Comparison of ENCODE assay signal across 25 mouse cellular contexts in genomic region chr12:56004479-56004878, GRCm38 (mm10).
DNase-seq lines count a peak whose midpoint lies in the region; ATAC-seq and TF ChIP-seq lines count a peak whose summit lies in the region.
"Had no signal": no experiment of that assay in that cellular context is flagged by ENCODE, and none has a peak within 500 bp of the region (broad histone marks: within the 10 kb centered on the region; RNA-seq: fewer than 3 reads in every experiment).

No protein-coding gene starts in this region.

- H3K9ac ChIP-seq in hindbrain, embryonic 11.5 days (ENCODE audit: low read depth, low read length): no peak overlapping the region
- H3K9ac ChIP-seq in neural tube, embryonic 11.5 days (ENCODE audit: low read length): no peak overlapping the region
- no peak overlapping the region for H3K9ac ChIP-seq in neural tube, embryonic 15.5 days (replicated peaks)
- no peak overlapping the region for H3K9ac ChIP-seq in forebrain, embryonic 15.5 days (replicated peaks)
- H3K9ac ChIP-seq: embryonic facial prominence, embryonic 15.5 days had no signal

- peak; percentile 64 for ATAC-seq in hindbrain, embryonic 11.5 days (ENCODE audit: low FRiP score)
- peak; percentile 61; the same call in 1 of the 2 replicates for ATAC-seq in neural tube, embryonic 11.5 days (ENCODE audit: insufficient read depth, low FRiP score, low TSS enrichment)
- ATAC-seq in neural tube, embryonic 15.5 days (ENCODE audit: low FRiP score): no peak
- peak; percentile 83 for ATAC-seq in forebrain, embryonic 15.5 days (replicated peaks)
- no peak for ATAC-seq in cerebellum, adult (ENCODE audit: insufficient number of reproducible peaks, low FRiP score, low TSS enrichment)
- ATAC-seq: lung, postnatal 0 days; midbrain, embryonic 16.5 days had no signal

- DNase-seq in hindbrain, embryonic 11.5 days (ENCODE audit: low spot score): peak; percentile 34
- DNase-seq in hindbrain, embryonic 10.5 days (ENCODE audit: low spot score): no peak
- DNase-seq in neural tube, embryonic 11.5 days (ENCODE audit: low spot score): no peak
- peak; percentile 95 for DNase-seq in retina, postnatal 1 day
- DNase-seq in cerebellum, adult 2 months: no peak
- DNase-seq: adrenal gland, postnatal 25 days; cerebellum, adult 8-10 months; heart, postnatal 10 days; kidney, adult 2 months; kidney, postnatal 10 days; left cerebral cortex, postnatal 4 days; liver; right cerebral cortex, postnatal 4 days; thymus, postnatal 14 days had no signal

- H3K4me3 ChIP-seq in hindbrain, embryonic 11.5 days (ENCODE audit: low read depth, low read length): no peak overlapping the region
- H3K4me3 ChIP-seq in hindbrain, embryonic 10.5 days: no peak overlapping the region
- no peak overlapping the region for H3K4me3 ChIP-seq in neural tube, embryonic 11.5 days (ENCODE audit: low read depth, low read length)
- no peak overlapping the region for H3K4me3 ChIP-seq in neural tube, embryonic 15.5 days (replicated peaks)
- no peak overlapping the region for H3K4me3 ChIP-seq in forebrain, embryonic 15.5 days
- no peak overlapping the region for H3K4me3 ChIP-seq in cerebellum, adult 2 months (replicated peaks; ENCODE audit: insufficient read depth, low read depth, low read length)
- H3K4me3 ChIP-seq: embryonic facial prominence, embryonic 15.5 days; heart, embryonic 10.5 days; layer of hippocampus, adult 2 months; left cerebral cortex, adult 2 months had no signal

- TF ChIP-seq CTCF in cerebellum, adult 2 months (IDR thresholded peaks at IDR 0.05; ENCODE audit: borderline replicate concordance, insufficient read depth, low read depth, low read length): no peak

- no peak overlapping the region for H3K27ac ChIP-seq in hindbrain, embryonic 11.5 days (ENCODE audit: low read depth, low read length)
- no peak overlapping the region for H3K27ac ChIP-seq in hindbrain, embryonic 10.5 days
- H3K27ac ChIP-seq in neural tube, embryonic 11.5 days (ENCODE audit: low read depth, low read length): no peak overlapping the region
- no peak overlapping the region for H3K27ac ChIP-seq in neural tube, embryonic 15.5 days (replicated peaks)
- H3K27ac ChIP-seq in forebrain, embryonic 15.5 days (replicated peaks): no peak overlapping the region
- no peak overlapping the region for H3K27ac ChIP-seq in cerebellum, adult 2 months (ENCODE audit: insufficient read depth, low read length)
- H3K27ac ChIP-seq: embryonic facial prominence, embryonic 15.5 days; heart, embryonic 10.5 days; layer of hippocampus, adult 2 months; left cerebral cortex, adult 2 months; stomach, postnatal 0 days had no signal

- no peaks in the 10 kb centered on the region for H3K9me3 ChIP-seq in hindbrain, embryonic 11.5 days (ENCODE audit: control insufficient read depth, low read length)
- no peaks in the 10 kb centered on the region for H3K9me3 ChIP-seq in hindbrain, embryonic 10.5 days
- no peaks in the 10 kb centered on the region for H3K9me3 ChIP-seq in neural tube, embryonic 11.5 days (ENCODE audit: control insufficient read depth, low read length)
- no peaks in the 10 kb centered on the region for H3K9me3 ChIP-seq in neural tube, embryonic 15.5 days (replicated peaks)
- H3K9me3 ChIP-seq in forebrain, embryonic 15.5 days: no peaks in the 10 kb centered on the region
- H3K9me3 ChIP-seq: embryonic facial prominence, embryonic 15.5 days; G1E; heart, embryonic 10.5 days had no signal

- H3K27me3 ChIP-seq in hindbrain, embryonic 11.5 days (ENCODE audit: control insufficient read depth, insufficient read depth, low read length): no peaks in the 10 kb centered on the region
- H3K27me3 ChIP-seq in hindbrain, embryonic 10.5 days (ENCODE audit: insufficient read depth, poor library complexity, severe bottlenecking): no peaks in the 10 kb centered on the region
- H3K27me3 ChIP-seq in neural tube, embryonic 11.5 days (ENCODE audit: control insufficient read depth, insufficient read depth, low read length): no peaks in the 10 kb centered on the region
- no peaks in the 10 kb centered on the region for H3K27me3 ChIP-seq in neural tube, embryonic 15.5 days (replicated peaks)
- peaks cover 36% of the 10 kb centered on the region for H3K27me3 ChIP-seq in forebrain, embryonic 15.5 days
- H3K27me3 ChIP-seq in cerebellum, adult 2 months (ENCODE audit: control insufficient read depth, insufficient read depth, low read length): no peaks in the 10 kb centered on the region
- H3K27me3 ChIP-seq: embryonic facial prominence, embryonic 15.5 days had no signal

- H3K4me1 ChIP-seq in hindbrain, embryonic 11.5 days (replicated peaks; ENCODE audit: control insufficient read depth, insufficient read depth, low read length): 0 out of 2 replicates have a peak, but pooled peaks cover 2% of the 10 kb centered on the region
- H3K4me1 ChIP-seq in hindbrain, embryonic 10.5 days (replicated peaks): peaks cover 5% of the 10 kb centered on the region; the same call in 1 of the 2 replicates
- no peaks in the 10 kb centered on the region for H3K4me1 ChIP-seq in neural tube, embryonic 11.5 days (ENCODE audit: control insufficient read depth, insufficient read depth, low read length)
- H3K4me1 ChIP-seq in neural tube, embryonic 15.5 days: peaks cover 8% of the 10 kb centered on the region
- H3K4me1 ChIP-seq in forebrain, embryonic 15.5 days: peaks cover 14% of the 10 kb centered on the region
- no peaks in the 10 kb centered on the region for H3K4me1 ChIP-seq in cerebellum, adult 2 months (ENCODE audit: control insufficient read depth, insufficient read depth, low read length)
- H3K4me1 ChIP-seq: embryonic facial prominence, embryonic 15.5 days; heart, embryonic 10.5 days had no signal

- H3K4me2 ChIP-seq in hindbrain, embryonic 11.5 days (replicated peaks; ENCODE audit: low read depth, low read length): no peak overlapping the region
- H3K4me2 ChIP-seq in neural tube, embryonic 11.5 days (ENCODE audit: low read depth): no peak overlapping the region
- H3K4me2 ChIP-seq in neural tube, embryonic 15.5 days: no peak overlapping the region
- no peak overlapping the region for H3K4me2 ChIP-seq in forebrain, embryonic 15.5 days (replicated peaks)
- H3K4me2 ChIP-seq: embryonic facial prominence, embryonic 15.5 days had no signal

- 47% methylated on average over 4 of the region's 4 CpGs for WGBS in hindbrain, embryonic 11.5 days
- WGBS in hindbrain, embryonic 10.5 days: 40% methylated on average over 4 of the region's 4 CpGs
- 11% methylated on average over 4 of the region's 4 CpGs for WGBS in neural tube, embryonic 11.5 days
- WGBS in neural tube, embryonic 15.5 days: 8% methylated on average over 4 of the region's 4 CpGs
- WGBS in forebrain, embryonic 15.5 days: 5% methylated on average over 4 of the region's 4 CpGs
- 19% methylated on average over 4 of the region's 4 CpGs for WGBS in cerebellum, adult 2 months

- no peak for TF ChIP-seq POLR2A in cerebellum, adult 2 months (IDR thresholded peaks at IDR 0.05; ENCODE audit: borderline replicate concordance, insufficient read depth, low read length)

- H3K36me3 ChIP-seq in hindbrain, embryonic 11.5 days (ENCODE audit: control insufficient read depth, insufficient read depth, low read length): no peaks in the 10 kb centered on the region
- no peaks in the 10 kb centered on the region for H3K36me3 ChIP-seq in hindbrain, embryonic 10.5 days
- no peaks in the 10 kb centered on the region for H3K36me3 ChIP-seq in neural tube, embryonic 11.5 days (ENCODE audit: control insufficient read depth, insufficient read depth, low read length)
- no peaks in the 10 kb centered on the region for H3K36me3 ChIP-seq in neural tube, embryonic 15.5 days
- H3K36me3 ChIP-seq in forebrain, embryonic 15.5 days: no peaks in the 10 kb centered on the region
- H3K36me3 ChIP-seq: embryonic facial prominence, embryonic 15.5 days; G1E; heart, embryonic 10.5 days had no signal

Comparison
In these comparisons a context has a peak if more than half of its experiments do, and no peak if none do; other contexts are left out.
1. ATAC-seq: peak in hindbrain, embryonic 11.5 days (single experiment), neural tube, embryonic 11.5 days (single experiment) and forebrain, embryonic 15.5 days (single experiment); none in neural tube, embryonic 15.5 days (single experiment) and cerebellum, adult (single experiment).
2. DNase-seq: peak in hindbrain, embryonic 11.5 days (single experiment) and retina, postnatal 1 day (single experiment); none in hindbrain, embryonic 10.5 days (single experiment), neural tube, embryonic 11.5 days (single experiment) and cerebellum, adult 2 months (0 of 2).